Mouse (Mus musculus): ENCODE data around the gene Gp1bb. TPM values are rescaled to one million over a fixed set of nuclear protein-coding genes. Genes with fewer than 3 reads are reported as not detected.

Gp1bb gene
- total RNA-seq, 2 experiments from 2014 or later: 3.5 to 4.9 TPM

DNA sequence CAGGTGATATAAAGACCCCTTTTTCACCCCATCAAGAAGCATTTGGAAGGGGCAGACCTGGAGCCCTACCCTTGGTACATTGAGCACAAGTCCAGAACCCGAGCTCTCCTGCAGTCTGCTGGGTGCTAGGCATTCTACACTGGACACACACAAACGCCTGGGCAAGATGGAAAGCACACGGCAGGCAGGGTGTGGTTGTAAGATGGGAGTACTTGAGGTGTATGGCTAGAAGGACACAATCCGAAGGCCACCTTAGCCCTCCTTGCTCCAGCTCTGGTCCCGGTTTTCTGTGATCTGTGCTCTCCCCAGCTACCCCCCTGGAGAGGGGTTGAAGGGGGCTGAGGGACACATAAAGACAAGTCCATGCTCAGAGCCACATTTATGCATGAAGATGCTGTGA is 8.1 kb upstream of the Gp1bb start:
- intact Hi-C loops (cut with DNase I): no loop called here
- no peak for DNase-seq (ENCODE audit: extremely low spot score in 1 of 2, low spot score in 2 of 2)

DNA sequence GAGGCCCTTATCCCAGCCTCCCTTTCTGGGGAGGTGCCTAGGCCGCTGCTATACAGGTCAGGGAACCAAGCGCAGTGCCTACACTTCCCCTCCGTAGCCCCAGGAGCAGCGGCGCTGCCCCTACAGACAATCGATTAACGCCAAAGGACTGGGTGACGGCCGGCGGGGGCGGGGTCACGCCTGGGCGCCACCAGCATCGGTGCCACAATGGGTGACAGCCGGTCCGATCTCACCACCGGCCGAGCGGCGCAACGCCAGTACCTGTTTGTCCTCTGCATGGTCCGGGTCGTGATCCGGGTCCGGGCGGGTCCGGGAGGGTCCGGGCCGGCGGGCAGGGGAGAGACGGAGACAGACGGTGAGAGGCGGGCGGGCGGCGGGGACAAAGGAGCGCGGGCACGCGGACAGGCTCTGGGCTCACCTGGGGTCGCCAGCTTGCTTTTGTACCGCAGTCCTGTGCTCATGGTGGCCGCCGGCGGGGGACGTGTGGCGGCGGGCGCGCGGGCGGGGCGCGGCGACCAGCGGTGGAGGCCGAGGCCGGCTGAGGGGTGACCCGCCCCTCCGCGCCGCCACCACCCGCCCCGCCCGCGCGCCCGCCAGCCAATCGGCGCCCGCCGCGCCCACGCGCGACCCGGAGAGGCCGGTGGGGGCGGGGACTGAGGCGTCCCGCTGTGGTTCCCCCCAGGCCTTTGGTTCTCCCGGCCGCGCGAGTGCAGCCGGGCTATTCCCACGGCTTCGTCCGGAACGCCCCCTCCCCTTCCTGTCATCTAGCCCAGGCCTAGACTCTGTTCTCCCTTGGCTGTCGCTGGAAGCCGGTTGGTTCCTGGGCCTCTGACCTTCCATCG is 7.4 kb upstream of the Gp1bb start, which contains the start of gene Sept5:
Gene Sept5 (minus strand): TSS at position 565 of the 842 bp plus-strand sequence.
- DNase-seq (ENCODE audit: extremely low spot score in 1 of 2, low spot score in 2 of 2): peak in 1 of 2 experiments; percentile 91
- intact Hi-C loops (cut with DNase I): loop anchor here (5.0 kb wide), 2 partner anchors 48 to 173 kb away; no protein-coding TSS in a partner anchor

DNA sequence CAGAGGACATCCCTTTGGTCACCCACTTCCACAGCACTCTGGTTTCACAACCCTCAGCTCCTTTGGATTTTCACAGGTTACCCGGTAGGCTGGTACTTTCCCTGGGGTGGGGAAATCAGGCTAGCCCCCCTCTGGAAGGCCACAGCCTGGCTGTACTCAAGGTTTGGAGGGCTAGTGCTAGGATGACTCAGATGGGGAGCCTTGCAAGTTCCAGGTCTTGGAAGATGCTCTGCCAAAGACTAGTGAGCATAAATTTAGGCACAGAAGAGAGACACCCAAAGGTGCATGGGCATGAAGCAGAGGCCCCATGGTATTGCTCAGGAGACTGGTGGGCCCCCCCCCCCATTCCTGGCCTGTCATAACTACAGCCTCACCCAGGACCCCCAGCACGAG is 6.7 kb upstream of the Gp1bb start:
- intact Hi-C loops (cut with DNase I): loop anchor here (5.0 kb wide), 2 partner anchors 48 to 173 kb away; no protein-coding TSS in a partner anchor
- DNase-seq (ENCODE audit: extremely low spot score in 1 of 2, low spot score in 2 of 2): no peak

DNA sequence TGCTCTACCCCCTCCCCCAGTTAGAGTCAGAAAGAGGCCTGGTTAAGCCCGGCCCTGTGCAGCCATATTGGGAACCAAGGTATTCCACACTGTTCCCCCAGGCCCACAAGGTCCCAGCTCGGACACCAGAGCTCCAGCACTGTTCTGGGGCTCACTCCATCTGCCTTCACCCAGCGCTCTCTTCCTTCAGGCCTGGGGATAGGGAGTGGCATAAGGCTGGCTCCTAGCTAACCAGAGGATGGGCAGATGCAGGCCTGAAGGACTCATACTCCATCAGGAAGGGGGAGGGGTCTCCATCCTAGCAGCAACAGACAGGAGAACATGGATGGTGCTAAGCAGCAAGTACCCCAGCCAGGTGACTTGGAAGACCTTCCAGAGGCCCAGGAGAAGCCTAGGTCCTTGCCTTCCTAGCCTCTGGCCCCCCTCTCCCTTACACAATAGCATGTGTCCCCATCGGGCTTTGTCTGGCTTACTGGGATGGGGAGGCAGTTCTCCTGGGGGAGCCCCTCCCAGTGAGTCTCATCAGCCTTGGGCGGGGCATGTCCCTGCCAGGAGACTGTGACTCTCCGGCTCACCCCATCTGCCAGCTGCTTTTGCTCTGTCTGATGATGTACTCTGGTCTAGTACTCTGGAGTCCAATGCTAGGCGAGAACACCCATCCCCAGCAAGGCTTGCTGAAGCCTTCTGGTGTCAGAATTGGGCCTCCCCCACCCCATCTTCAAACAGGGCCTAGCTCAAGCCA is 6.2 kb upstream of the Gp1bb start:
- peak in 1 of 2 experiments; percentile 46 for DNase-seq (ENCODE audit: extremely low spot score in 1 of 2, low spot score in 2 of 2)

DNA sequence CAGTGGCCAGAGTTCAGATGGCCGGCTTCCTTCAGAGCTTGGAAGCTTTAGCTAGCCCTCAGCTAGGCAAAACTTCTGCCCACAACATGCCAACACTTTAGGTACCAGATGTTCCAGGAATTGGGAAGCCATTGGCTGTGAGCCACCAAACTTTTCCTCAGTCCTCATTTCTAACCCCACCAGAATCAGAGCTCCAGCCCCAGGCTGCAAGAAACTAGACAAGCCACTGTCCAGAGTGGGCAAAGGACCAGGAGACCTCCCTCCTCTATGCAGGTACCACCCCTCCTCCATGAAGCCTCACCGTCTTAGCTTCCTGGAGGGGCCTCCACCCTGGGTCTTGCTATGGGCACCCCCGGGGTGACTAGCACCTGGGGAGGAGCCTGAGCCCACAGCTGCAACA is 5.0 kb upstream of the Gp1bb start:
- peak in 1 of 2 experiments; percentile 49 for DNase-seq (ENCODE audit: extremely low spot score in 1 of 2, low spot score in 2 of 2)
- intact Hi-C loops (cut with DNase I): loop anchor here (5.0 kb wide), 2 partner anchors 50 to 175 kb away; no protein-coding TSS in a partner anchor

More for the DNA sequence above, 6.2 kb upstream of the Gp1bb start:
- intact Hi-C loops (cut with DNase I): loop anchor here (5.0 kb wide), 2 partner anchors 49 to 174 kb away; no protein-coding TSS in a partner anchor

DNA sequence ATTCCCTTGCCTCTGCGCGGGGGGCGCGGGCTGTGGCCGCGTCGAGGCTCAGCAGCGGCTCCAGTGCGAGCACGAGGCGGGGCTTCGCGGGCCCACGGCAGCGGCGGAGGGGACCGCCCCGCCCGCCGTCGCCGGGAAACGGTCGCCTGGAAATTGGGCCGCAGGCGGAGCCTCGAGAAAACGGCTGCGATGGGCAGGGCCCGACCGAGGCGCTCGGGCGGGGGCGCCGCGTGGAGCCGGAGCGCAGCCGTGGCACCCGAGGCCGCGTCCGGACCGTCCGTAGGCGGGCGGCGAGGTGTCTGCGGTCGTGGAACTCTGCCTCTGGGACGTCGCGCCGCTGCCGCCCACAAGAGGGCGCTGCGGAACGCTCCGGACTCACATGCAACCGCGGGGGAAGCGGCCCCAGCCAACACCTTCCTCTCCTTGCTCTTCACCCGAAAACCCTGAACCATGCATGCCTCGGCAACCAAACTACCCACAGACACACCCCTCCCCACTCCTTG is 4.2 kb upstream of the Gp1bb start, which contains the start of gene Gm49601:
Gene Gm49601 (minus strand): TSS at position 52 of the 503 bp plus-strand sequence.
- intact Hi-C loops (cut with DNase I): loop anchor here (5.0 kb wide), 2 partner anchors 51 to 176 kb away; no protein-coding TSS in a partner anchor
- peak in 1 of 2 experiments; percentile 90 for DNase-seq (ENCODE audit: extremely low spot score in 1 of 2, low spot score in 2 of 2)

DNA sequence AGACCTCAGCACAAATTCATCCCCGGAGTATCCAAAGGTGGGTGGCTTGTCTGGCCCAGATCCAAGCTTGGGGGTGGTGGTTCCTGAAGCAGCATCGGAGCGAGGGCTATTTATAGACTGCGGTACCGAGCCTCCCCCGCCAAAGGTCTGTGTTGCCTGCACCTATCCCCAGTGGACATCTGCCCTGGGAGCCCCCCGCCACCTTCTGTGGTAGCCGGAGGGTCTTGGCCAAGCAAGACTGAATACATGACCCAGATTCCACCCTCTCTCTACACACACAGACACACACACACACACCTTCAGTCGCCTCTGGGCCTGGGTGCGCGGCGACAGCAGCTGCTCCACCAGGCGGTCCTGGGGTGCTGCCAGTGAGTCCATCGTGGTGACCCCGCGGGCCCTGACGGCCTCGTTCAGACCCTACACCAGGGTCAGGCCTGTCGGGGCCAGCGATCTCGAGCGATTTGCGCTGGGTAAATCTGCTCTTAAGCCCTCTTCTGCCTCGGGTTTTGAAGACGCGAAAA is 3.6 kb upstream of the Gp1bb start:
- peak in 1 of 2 experiments; percentile 84 for DNase-seq (ENCODE audit: extremely low spot score in 1 of 2, low spot score in 2 of 2)
- intact Hi-C loops (cut with DNase I): loop anchor here (5.0 kb wide), 2 partner anchors 51 to 176 kb away; no protein-coding TSS in a partner anchor

DNA sequence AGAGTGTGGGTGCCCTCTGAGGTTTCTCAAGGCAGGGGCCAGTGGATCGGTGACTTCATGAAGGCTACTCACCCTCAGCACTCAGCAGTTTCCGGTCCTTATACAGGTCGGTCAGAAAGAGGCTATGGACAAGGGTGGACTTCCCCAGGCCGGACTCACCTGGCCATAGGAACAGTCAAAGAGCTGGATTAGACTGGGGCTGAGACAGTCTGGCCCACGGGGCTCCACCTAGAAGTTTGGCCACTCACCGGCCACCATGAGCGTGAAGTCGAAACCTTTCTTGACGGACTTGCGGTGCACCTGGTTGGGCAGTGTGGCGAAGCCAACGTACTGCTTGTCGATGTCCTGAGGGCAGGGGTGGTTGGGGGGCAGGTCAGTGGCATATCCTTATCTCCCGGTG is 2.9 kb upstream of the Gp1bb start:
- peak in 1 of 2 experiments; percentile 29 for DNase-seq (ENCODE audit: extremely low spot score in 1 of 2, low spot score in 2 of 2)
- intact Hi-C loops (cut with DNase I): loop anchor here (5.0 kb wide), 2 partner anchors 52 to 177 kb away; no protein-coding TSS in a partner anchor

DNA sequence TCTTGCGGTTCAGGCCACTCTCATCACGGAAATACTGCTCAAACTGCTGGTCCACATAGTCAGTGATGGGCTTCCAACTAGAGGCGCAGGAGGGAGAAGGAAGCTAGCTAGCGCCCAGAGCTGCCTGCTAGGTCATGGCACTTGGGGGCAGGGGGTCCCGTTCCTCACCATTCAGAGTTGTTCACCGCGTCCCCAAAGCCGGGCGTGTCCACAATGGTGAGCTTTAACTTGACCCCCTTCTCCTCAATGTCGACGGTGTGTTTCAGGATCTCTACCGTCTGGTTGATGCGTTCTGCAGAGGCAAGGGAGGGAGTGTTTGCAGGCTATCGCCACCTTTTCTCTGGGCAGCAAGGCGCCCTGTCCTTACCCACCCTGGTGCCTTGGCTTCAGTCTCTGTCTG is 2.4 kb upstream of the Gp1bb start:
- intact Hi-C loops (cut with DNase I): loop anchor here (5.0 kb wide), 2 partner anchors 53 to 178 kb away; no protein-coding TSS in a partner anchor
- peak in 1 of 2 experiments; percentile 38 for DNase-seq (ENCODE audit: extremely low spot score in 1 of 2, low spot score in 2 of 2)

DNA sequence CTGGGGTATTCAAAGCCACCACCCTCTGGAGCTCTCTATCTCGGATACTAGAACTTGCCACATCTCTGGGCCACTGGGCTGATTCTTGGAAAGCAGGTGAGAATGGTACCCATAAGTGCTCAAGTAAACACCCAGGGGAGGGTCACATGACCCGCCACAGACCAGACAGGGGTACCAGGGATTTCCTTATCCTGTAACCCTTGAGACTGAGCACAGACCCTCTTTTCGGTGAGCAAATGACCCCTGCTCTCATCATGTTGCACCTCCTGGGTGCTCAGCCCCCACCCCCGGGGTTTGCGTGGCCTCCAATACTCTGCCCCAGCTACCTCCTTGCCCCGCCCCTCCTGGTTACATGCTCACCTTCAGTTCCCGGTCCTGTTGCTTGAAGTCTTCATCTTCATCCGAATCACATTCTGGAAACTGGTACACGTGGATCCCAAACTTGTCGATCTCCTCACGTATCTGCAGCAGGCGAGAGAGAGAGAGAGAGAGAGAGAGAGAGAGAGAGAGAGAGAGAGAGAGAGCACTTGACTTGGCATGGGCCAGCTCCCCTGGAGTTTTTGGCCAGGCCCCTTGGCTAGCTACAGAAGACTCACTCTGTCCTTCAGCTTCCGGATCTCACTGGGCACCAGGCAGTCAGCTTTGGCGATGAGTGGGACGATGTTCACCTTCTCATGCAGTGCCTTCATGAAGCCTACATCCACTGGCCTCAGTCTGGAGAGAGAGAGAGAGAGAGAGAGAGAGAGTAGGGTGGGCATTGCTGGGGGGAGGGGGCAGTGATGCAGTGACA is 1.7 kb upstream of the Gp1bb start:
- intact Hi-C loops (cut with DNase I): no loop called here
- peak in 1 of 2 experiments; percentile 48 for DNase-seq (ENCODE audit: extremely low spot score in 1 of 2, low spot score in 2 of 2)

DNA sequence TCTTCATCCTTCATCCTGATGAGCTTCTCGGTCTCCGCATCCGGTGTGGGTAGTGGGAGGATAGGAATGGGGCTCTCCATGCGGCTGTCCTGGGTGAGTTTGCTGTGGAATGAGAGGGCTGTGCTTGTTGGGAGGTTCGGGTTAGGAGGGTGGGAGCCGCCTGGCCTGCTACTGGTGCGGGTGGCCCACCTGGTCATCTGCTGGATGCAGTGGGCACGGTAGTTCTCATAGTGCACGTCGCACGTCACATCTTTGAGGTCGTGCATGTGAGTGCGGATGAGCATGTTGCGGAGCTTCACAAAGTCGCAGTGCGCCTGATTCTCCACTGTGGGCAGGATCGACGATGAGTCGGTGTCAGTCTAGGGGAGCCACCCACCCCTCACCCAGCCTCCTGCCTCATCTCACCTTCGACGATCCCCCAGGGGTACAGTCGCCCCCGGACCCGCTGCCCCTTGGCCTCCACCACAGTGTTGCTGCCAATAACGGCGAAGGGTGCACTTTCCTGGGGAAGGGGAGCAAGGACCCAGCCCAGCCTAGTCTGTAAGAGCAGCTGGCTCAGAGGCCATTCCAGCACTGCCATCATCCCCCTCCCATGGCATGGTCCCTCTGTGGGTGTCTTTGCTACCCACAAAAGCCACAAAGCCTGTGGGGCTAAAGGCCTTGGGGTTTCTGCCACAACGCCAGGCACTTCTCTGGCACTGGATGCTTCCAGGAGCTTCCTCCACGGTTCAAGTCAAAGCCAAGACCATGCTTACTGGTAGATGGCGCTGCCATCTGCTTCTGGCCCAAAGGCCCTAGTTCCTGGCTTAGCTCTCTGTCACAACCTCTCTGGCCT is 930 bp upstream of the Gp1bb start:
- DNase-seq (ENCODE audit: extremely low spot score in 1 of 2, low spot score in 2 of 2): peak in 1 of 2 experiments; percentile 41
- intact Hi-C loops (cut with DNase I): no loop called here

DNA sequence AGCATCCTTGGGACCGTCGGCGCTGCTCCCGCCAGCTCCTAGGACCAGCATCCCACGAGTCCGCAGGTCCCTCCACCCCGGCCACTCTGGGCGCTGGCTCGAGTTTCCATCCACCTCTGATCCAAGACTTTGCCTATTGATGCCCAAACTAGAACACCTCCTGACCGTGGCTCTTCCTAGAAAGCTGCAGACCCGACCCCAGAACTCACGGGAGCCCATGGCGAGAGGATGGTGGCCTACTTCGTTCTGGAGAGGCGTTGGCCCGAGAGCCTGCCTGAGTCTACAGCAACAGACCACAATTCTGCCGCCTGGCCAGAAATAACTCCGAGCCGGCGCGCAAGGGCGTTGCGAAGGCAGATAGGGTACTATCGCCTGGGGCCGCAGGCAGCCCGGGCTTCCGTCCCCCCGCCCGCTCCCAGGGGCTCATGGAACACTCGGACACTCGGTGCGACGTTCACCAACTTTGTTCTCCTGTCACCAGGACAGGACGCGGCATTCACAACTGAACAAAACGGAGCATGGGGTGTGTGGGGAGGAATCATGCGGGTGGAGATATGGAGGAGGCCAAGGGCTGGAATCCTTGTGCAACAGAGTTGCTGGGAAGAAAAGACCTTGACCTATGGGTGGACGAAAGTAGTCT is 721 bp downstream of the Gp1bb start:
- DNase-seq (ENCODE audit: extremely low spot score in 1 of 2, low spot score in 2 of 2): peak in 1 of 2 experiments; percentile 66
- intact Hi-C loops (cut with DNase I): no loop called here

DNA sequence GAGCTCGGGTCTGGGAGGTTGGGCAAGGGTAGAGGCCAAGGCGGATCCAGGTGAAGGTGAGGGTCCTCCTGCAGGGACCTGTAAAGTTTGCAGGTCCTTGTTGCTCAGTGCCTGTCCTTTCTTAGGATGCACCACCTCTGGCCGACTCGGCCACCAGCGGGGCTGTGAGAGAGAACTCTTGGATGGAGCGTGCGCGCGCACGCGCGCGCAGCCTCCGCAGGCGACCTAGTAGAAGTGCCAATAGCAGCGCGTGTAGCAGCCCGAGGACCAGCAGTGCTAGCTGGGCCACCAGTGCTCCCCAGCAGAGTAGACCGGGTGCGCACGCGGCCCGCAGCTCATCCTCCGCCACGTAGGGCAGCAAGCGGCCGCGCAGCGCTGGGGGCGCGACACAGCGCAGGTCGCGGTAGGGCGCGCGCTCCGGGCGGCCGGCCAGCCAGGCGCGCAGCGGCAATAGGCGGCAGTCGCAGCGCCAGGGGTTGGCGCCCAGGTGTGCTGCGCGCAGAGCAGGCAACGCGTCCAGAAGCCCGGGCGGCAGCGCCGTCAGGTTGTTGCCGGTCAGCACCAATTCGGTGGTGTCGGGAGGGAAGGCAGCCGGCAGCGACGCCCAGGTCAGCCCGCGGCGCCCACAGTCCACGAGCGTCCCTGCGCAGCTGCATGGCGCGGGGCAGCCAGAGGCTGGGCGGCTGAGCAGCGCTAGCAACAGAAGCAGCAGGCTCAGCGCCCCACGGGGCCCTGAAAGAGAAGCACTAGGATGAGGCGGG is 1.4 kb downstream of the Gp1bb start:
- peak in 1 of 2 experiments; percentile 68 for DNase-seq (ENCODE audit: extremely low spot score in 1 of 2, low spot score in 2 of 2)
- intact Hi-C loops (cut with DNase I): no loop called here

DNA sequence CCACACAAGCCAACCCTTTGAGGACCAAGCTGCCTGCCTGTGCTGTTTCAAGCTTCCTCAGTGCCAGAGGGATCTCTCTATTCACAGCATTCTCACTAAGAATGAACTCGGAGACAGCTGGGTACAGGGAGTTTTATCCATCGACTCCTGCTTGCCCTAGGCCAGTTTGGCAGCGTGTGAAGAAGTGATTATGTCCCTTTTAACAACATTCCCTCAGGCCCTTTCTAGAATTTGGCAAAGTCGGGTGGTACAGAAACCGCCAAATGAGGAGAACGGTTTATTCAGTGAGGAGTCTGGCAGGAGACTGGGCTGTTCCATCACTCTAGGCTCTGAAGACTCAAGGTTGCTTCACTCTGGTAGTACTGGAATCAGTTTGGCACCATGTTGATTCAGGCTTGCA is 2.0 kb downstream of the Gp1bb start:
- intact Hi-C loops (cut with DNase I): no loop called here
- DNase-seq (ENCODE audit: extremely low spot score in 1 of 2, low spot score in 2 of 2): no peak

DNA sequence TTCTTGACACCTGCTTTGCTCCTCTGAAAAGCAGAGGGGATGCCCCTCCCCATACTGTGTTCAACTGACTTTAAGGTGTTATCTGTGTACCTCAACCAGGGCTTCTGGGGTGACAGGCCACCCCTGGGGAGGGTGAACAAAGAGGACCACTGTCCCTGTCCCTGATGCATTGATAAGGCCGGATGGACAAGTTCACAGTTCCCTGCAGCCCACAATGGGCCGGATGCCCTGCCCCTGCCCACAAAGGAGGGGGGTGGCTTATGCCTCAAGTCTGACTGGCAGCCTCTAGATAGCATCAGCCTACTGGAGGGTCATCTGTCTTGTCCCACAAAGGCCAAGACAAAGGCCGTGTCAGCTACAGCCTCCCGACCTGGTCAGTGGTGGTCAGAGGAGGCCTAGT is 3.1 kb downstream of the Gp1bb start:
- DNase-seq (ENCODE audit: extremely low spot score in 1 of 2, low spot score in 2 of 2): no peak
- intact Hi-C loops (cut with DNase I): loop anchor here (5.0 kb wide), 1 partner anchor 272 kb away; the partner anchor contains the start of genes Arvcf and Tango2

DNA sequence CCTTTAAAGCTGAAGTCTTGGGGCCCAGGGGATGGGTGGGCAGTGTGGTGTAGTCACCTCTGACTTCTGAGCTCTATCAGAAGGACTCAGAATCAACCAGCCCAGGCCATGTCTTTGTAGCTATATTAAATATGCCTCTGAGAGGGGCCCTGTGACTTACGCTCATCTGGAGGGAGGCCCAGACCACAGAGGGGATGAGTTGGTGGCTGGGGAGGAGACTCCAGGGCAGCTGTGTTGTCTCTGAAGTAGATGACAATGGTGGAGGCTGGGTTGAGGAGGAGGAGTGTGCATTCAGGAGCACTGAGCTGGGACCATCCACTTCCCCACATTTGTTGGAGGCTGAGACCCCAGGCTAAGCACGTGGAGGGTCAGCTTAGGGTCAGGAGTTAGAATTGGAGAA is 3.9 kb downstream of the Gp1bb start:
- intact Hi-C loops (cut with DNase I): loop anchor here (5.0 kb wide), 1 partner anchor 271 kb away; the partner anchor contains the start of genes Arvcf and Tango2
- DNase-seq (ENCODE audit: extremely low spot score in 1 of 2, low spot score in 2 of 2): no peak

Data from left cerebral cortex, postnatal 10 days (tissue).